Mouse (Mus musculus): Measurements from ENCODE around the gene Taf3. TPM values are rescaled to one million over a fixed set of nuclear protein-coding genes. Genes with fewer than 3 reads are reported as not detected.

Taf3 gene
- total and polyA plus RNA-seq, 3 experiments: 3.0 to 8.6 (median 8.2) TPM

DNA sequence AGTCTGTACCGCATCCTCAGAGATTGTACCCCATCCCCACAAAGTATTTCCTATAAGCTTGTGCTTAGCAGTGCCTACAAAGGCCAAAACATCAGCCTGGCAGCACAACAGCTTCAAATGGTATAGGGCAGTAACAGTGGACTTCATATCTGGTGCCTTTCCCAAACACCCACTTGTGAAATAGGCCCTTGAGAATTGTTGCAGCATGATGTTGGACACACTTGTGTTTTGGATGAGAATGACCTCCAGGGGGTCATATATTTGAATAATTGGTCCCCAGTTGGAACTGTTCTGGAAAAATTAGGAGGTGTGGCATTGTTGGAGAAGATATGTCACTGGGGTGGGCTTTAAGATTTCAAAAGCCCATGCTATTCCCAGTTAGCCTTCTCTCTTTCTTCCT lies 3.6 kb upstream of the Taf3 start:
- Histone ChIP-seq H3K79me2 (replicated peaks; ENCODE audit: control insufficient read depth, insufficient read depth, low read length) (0 out of 2 replicates have a peak, but pooled peaks cover 3% of the 10 kb centered on the region), H3K4me1 (ENCODE audit: control insufficient read depth, insufficient read depth, low read length) (no peaks in the 10 kb centered on the region), H3K4me3 (no peak overlapping the region), H3K27me3 (ENCODE audit: control insufficient read depth, insufficient read depth, low read length) (no peaks in the 10 kb centered on the region), H3K27ac (no peak overlapping the region), H3K9ac (ENCODE audit: low read depth, low read length) (no peak overlapping the region), H3K36me3 (ENCODE audit: control insufficient read depth, insufficient read depth, low read length) (peaks cover 10% of the 10 kb centered on the region)
- intact Hi-C loops (cut with DNase I): no loop called here
- no peak for TF ChIP-seq POLR2A (IDR thresholded peaks at IDR 0.05; ENCODE audit: insufficient read depth, low read depth, low read length)
- TF ChIP-seq CTCF (IDR thresholded peaks at IDR 0.05): no peak
- TF ChIP-seq EP300 (IDR thresholded peaks at IDR 0.05; ENCODE audit: insufficient read depth, low read depth, low read length): no peak
- no peak for DNase-seq
- WGBS: 94% methylated on average over 1 of the region's 1 CpGs

- no peak for DNase-seq
- intact Hi-C loops (cut with DNase I): no loop called here
- no peaks in the 10 kb centered on the region for H3K27me3 ChIP-seq (ENCODE audit: control insufficient read depth, insufficient read depth, low read length)
- no peak overlapping the region for H3K4me3 ChIP-seq
- peaks cover 3% of the 10 kb centered on the region; the same call in 1 of the 2 replicates for H3K36me3 ChIP-seq (ENCODE audit: control insufficient read depth, insufficient read depth, low read length)
- H3K79me2 ChIP-seq (replicated peaks; ENCODE audit: control insufficient read depth, insufficient read depth, low read length): 0 out of 2 replicates have a peak, but pooled peaks cover 3% of the 10 kb centered on the region
- 85% methylated on average over 3 of the region's 3 CpGs for WGBS
- H3K27ac ChIP-seq: no peak overlapping the region
- TF ChIP-seq CTCF (IDR thresholded peaks at IDR 0.05): no peak
- TF ChIP-seq POLR2A (IDR thresholded peaks at IDR 0.05; ENCODE audit: insufficient read depth, low read depth, low read length): no peak
- no peak for TF ChIP-seq EP300 (IDR thresholded peaks at IDR 0.05; ENCODE audit: insufficient read depth, low read depth, low read length)
- H3K9ac ChIP-seq (ENCODE audit: low read depth, low read length): no peak overlapping the region
- H3K4me1 ChIP-seq (ENCODE audit: control insufficient read depth, insufficient read depth, low read length): no peaks in the 10 kb centered on the region
These were observed 2.5 kb upstream of the Taf3 start for GRCm38 (mm10) chr2:10050878-10051277.

DNA sequence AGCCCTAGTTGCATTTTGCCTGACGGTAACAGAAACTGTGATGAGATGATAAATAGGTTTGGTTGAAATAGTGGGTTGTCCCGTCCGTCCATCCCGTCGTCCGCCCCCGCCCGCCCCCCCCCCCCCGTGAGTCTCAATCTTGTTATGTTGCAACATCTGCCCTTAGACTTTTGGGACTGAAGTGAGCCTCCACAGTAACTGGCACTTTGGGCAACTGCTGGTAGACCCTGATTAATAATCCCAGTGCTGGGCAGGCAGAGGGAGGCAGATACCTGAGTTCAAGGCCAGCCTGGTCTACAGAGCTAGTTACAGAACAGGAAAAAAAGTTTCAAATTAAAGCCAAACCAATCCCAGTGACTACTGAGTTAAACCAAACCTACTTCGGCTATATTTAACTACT lies 1.1 kb upstream of the Taf3 start:
- no peak for TF ChIP-seq EP300 (IDR thresholded peaks at IDR 0.05; ENCODE audit: insufficient read depth, low read depth, low read length)
- no peak for TF ChIP-seq CTCF (IDR thresholded peaks at IDR 0.05)
- TF ChIP-seq POLR2A (IDR thresholded peaks at IDR 0.05; ENCODE audit: insufficient read depth, low read depth, low read length): no peak
- intact Hi-C loops (cut with DNase I): no loop called here
- Histone ChIP-seq H3K36me3 (ENCODE audit: control insufficient read depth, insufficient read depth, low read length) (no peaks in the 10 kb centered on the region), H3K4me1 (ENCODE audit: control insufficient read depth, insufficient read depth, low read length) (no peaks in the 10 kb centered on the region), H3K27me3 (ENCODE audit: control insufficient read depth, insufficient read depth, low read length) (no peaks in the 10 kb centered on the region), H3K27ac (no peak overlapping the region), H3K4me3 (peak overlapping the region; percentile 100; the same call in 1 of the 2 replicates), H3K79me2 (replicated peaks; ENCODE audit: control insufficient read depth, insufficient read depth, low read length) (0 out of 2 replicates have a peak, but pooled peaks cover 3% of the 10 kb centered on the region), H3K9ac (ENCODE audit: low read depth, low read length) (no peak overlapping the region)
- WGBS: 17% methylated on average over 10 of the region's 10 CpGs
- DNase-seq: no peak

DNA sequence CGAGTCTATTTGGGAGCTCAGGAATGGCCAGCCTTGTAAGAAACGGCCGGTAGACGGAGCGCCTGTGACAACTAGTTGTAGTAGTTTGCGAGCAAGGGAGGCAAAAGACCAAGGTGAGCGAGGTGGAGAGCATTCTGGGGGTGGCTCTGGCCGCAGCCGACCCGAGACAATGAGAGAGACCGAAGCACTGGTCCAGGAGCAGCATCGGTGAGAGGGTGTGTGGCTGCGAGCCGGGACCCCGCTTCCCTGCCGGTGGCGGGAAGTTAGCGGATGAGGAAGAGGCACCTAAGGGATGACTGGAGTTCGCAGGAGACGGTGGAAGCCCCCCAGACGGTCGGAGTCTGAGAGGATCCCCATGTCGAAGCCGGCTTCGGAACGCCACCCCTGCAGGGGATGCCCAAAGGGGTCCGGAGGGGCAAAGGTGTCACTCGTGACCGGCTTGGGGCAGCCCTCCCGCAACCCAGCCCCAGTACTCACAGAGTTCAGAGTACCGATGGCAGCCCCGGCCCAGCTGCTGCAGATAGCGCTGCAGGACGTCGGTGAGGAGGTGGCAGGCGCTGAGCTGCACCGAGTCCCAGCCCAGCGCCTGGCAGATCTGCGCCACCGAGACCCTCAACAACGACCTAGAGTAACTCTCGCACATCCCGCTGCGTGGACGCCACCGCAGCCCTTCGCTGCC lies 499 bp downstream of the Taf3 start:
- Histone ChIP-seq H3K4me3 (peak overlapping the region; percentile 100), H3K27ac (peak overlapping the region; percentile 82), H3K9ac (ENCODE audit: low read depth, low read length) (peak overlapping the region; percentile 93), H3K27me3 (ENCODE audit: control insufficient read depth, insufficient read depth, low read length) (no peaks in the 10 kb centered on the region), H3K79me2 (replicated peaks; ENCODE audit: control insufficient read depth, insufficient read depth, low read length) (0 out of 2 replicates have a peak, but pooled peaks cover 3% of the 10 kb centered on the region), H3K36me3 (ENCODE audit: control insufficient read depth, insufficient read depth, low read length) (no peaks in the 10 kb centered on the region), H3K4me1 (ENCODE audit: control insufficient read depth, insufficient read depth, low read length) (no peaks in the 10 kb centered on the region)
- peak; percentile 27 to 50 for DNase-seq
- intact Hi-C loops (cut with DNase I): loop anchor here (1.0 kb wide), 1 partner anchor 32 kb away; the partner anchor contains the start of genes Atp5c1 and Kin
- no peak for TF ChIP-seq EP300 (IDR thresholded peaks at IDR 0.05; ENCODE audit: insufficient read depth, low read depth, low read length)
- peak; percentile 40 for TF ChIP-seq CTCF (IDR thresholded peaks at IDR 0.05)
- under 1% methylated on average over 47 of the region's 47 CpGs for WGBS

- no peak for DNase-seq
- H3K79me2 ChIP-seq (replicated peaks; ENCODE audit: control insufficient read depth, insufficient read depth, low read length): peaks cover 6% of the 10 kb centered on the region
- WGBS: 79% methylated on average over 3 of the region's 3 CpGs
- no peak overlapping the region for H3K4me3 ChIP-seq
- no peak overlapping the region for H3K27ac ChIP-seq
- no peak for TF ChIP-seq POLR2A (IDR thresholded peaks at IDR 0.05; ENCODE audit: insufficient read depth, low read depth, low read length)
- no peak for TF ChIP-seq CTCF (IDR thresholded peaks at IDR 0.05)
- no peak for TF ChIP-seq EP300 (IDR thresholded peaks at IDR 0.05; ENCODE audit: insufficient read depth, low read depth, low read length)
- H3K36me3 ChIP-seq (ENCODE audit: control insufficient read depth, insufficient read depth, low read length): no peaks in the 10 kb centered on the region; the same call in 1 of the 2 replicates
- H3K4me1 ChIP-seq (ENCODE audit: control insufficient read depth, insufficient read depth, low read length): peaks cover 2% of the 10 kb centered on the region
- H3K9ac ChIP-seq (ENCODE audit: low read depth, low read length): no peak overlapping the region
- intact Hi-C loops (cut with DNase I): no loop called here
- no peaks in the 10 kb centered on the region for H3K27me3 ChIP-seq (ENCODE audit: control insufficient read depth, insufficient read depth, low read length)
These were observed 13.4 kb downstream of the Taf3 start for GRCm38 (mm10) chr2:10034976-10035375.

GRCm38 (mm10) chr2:10033684-10034083 lies 14.7 kb downstream of the Taf3 start:
- Histone ChIP-seq H3K4me1 (ENCODE audit: control insufficient read depth, insufficient read depth, low read length) (peaks cover 2% of the 10 kb centered on the region), H3K27me3 (ENCODE audit: control insufficient read depth, insufficient read depth, low read length) (no peaks in the 10 kb centered on the region), H3K36me3 (ENCODE audit: control insufficient read depth, insufficient read depth, low read length) (no peaks in the 10 kb centered on the region; the same call in 1 of the 2 replicates), H3K27ac (no peak overlapping the region), H3K4me3 (no peak overlapping the region), H3K79me2 (replicated peaks; ENCODE audit: control insufficient read depth, insufficient read depth, low read length) (peaks cover 2% of the 10 kb centered on the region), H3K9ac (ENCODE audit: low read depth, low read length) (no peak overlapping the region)
- intact Hi-C loops (cut with DNase I): no loop called here
- WGBS: 31% methylated on average over 4 of the region's 4 CpGs
- DNase-seq: no peak
- TF ChIP-seq EP300 (IDR thresholded peaks at IDR 0.05; ENCODE audit: insufficient read depth, low read depth, low read length): no peak
- peak; percentile 50 for TF ChIP-seq CTCF (IDR thresholded peaks at IDR 0.05)
